Mouse (Mus musculus) liver, postnatal 0 days (tissue): ENCODE measurements around the gene Hamp2.

Experiments used
- CTCF ChIP-seq: sonication (generic); IDR thresholded peaks from 2 replicates; pipeline ENCODE4 v1.5.1; 2016; ENCODE audit warnings: antibody characterized with exemption, low read depth
- EP300 ChIP-seq: IDR thresholded peaks from 2 replicates; pipeline ENCODE4 v1.6.1; 2016; ENCODE audit warnings: antibody characterized with exemption, low read depth, mild to moderate bottlenecking

DNA sequence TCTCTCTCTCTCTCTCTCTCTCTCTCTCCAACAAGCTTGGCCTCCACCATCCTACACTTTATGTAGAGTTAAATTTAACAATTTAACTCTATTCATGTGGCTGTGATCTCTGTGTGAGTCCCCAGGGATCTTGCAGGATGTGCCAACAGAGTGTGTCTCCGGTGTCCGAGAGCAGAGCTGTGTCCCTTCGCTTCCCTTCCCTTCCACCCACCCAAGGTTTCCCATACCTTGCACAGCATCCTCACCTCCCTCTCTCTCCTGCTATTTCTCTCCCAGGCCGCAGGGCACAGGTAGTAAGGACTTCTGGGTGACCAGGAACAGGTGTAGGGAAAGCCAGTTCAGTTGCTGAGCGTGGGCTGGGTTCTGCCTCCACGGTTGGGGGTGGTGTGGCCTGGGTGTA, 45.5 kb downstream of the Hamp2 start:
- TF ChIP-seq CTCF: no peak
- TF ChIP-seq EP300: no peak
